Mouse (Mus musculus) lung, embryonic 15.5 days (tissue): ENCODE measurements around the gene Aoc3. TPM values are rescaled to one million over a fixed set of nuclear protein-coding genes. Genes with fewer than 3 reads are reported as not detected.
"Not testable (repeated sequence)": the region's sequence is repeated elsewhere in the genome, so short reads cannot be mapped to it uniquely, and the experiment has no call there.

Source experiments
- ATAC-seq: fragments of 200-750 bp; cut with Nextera tagmentation; 2 replicates; pipeline ENCODE4 v1.8.0; 2017; ENCODE audit warnings: moderate number of reproducible peaks, borderline replicate concordance; ENCODE audit not compliant: low FRiP score, low TSS enrichment; ENCODE audit errors: extremely low read depth
- H3K27ac ChIP-seq: fragments of 300-500 bp; sonication (generic); 2 replicates; pipeline ENCODE4 v1.5.1; 2015; ENCODE audit warnings: moderate library complexity, mild to moderate bottlenecking, inconsistent platforms
- H3K27me3 ChIP-seq: fragments of 300-500 bp; sonication (generic); 2 replicates; pipeline ENCODE4 v1.6.1; 2015; ENCODE audit warnings: inconsistent platforms
- H3K36me3 ChIP-seq: fragments of 300-500 bp; sonication (generic); 2 replicates; pipeline ENCODE4 v1.6.1; 2015; ENCODE audit warnings: inconsistent platforms
- H3K4me1 ChIP-seq: fragments of 300-500 bp; sonication (generic); 2 replicates; pipeline ENCODE4 v1.6.1; 2015; ENCODE audit warnings: inconsistent platforms
- H3K4me2 ChIP-seq: fragments of 300-500 bp; sonication (generic); 2 replicates; pipeline ENCODE4 v1.6.1; 2015; ENCODE audit warnings: inconsistent platforms, mild to moderate bottlenecking, moderate library complexity
- H3K4me3 ChIP-seq: fragments of 300-500 bp; sonication (generic); 2 replicates; pipeline ENCODE4 v1.5.1; 2015; ENCODE audit warnings: mild to moderate bottlenecking, inconsistent platforms
- H3K9ac ChIP-seq: fragments of 300-500 bp; sonication (generic); 2 replicates; pipeline ENCODE4 v1.6.1; 2015; ENCODE audit warnings: inconsistent platforms
- H3K9me3 ChIP-seq: fragments of 300-500 bp; sonication (generic); 2 replicates; pipeline ENCODE4 v1.6.1; 2016; ENCODE audit warnings: inconsistent platforms
- WGBS: fragments of 180-500 bp; shearing (Covaris S2); methylation state at CpG from one replicate; pipeline ENCODE4 v1.1.7; 2015; 5-methylcytosine and 5-hydroxymethylcytosine counted together
- polyA plus RNA-seq: library from polyadenylated mRNA; unstranded; fragments of >200 nt; fragmentation: Nextera tagmentation; extraction: Ambion mirVana; gene quantifications from 2 replicates; pipeline ENCODE4 v1.2.1, GENCODE M21; 2015

Gene Aoc3
- polyA plus RNA-seq, 1 experiment from 2014 or later, result 1.4 TPM

DNA sequence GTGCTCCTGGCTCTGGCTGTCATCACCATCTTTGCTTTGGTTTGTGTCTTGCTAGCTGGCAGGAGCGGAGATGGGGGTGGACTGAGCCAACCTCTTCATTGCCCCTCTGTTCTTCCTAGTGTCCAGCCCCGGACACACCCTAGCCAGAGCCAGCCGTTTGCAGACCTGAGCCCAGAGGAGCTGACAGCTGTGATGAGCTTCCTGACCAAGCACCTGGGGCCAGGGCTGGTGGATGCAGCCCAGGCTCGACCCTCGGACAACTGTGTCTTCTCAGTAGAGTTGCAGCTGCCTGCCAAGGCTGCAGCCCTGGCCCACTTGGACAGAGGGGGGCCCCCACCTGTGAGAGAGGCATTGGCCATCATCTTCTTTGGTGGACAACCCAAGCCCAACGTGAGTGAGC is 556 bp downstream of the Aoc3 start:
- WGBS, result 75% methylated on average over 6 of the region's 6 CpGs
- not testable (repeated sequence) for H3K9me3 ChIP-seq, H3K36me3 ChIP-seq, H3K27me3 ChIP-seq, H3K4me1 ChIP-seq, H3K27ac ChIP-seq, H3K4me3 ChIP-seq, H3K9ac ChIP-seq
- peak overlapping the region; percentile 13; the same call in 1 of the 2 replicates for H3K4me2 ChIP-seq
- 0 out of 2 replicates have a peak, but pooled peaks have one; percentile 20 for ATAC-seq

DNA sequence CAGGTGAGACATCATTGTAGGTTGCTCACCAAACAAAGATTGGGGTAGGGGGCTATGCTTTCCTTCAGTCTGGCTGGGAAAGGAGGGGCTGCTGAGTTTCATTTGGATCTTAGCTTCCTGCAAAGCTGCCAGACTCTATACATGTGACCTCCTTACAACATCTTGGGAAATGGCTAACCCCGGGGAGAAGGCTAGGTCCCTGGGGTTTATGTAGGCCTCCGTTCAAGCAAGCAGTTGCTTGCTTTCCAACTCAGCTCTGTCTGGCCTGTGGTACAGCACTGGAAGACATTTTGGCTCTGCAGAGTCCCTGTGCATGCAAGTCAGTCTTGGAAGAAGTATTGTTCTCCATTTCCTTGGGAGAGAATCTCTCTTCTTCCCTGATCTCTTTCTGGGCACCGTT is 2.1 kb downstream of the Aoc3 start:
- no peak for ATAC-seq
- Histone ChIP-seq H3K4me1 (peaks cover 2% of the 10 kb centered on the region), H3K4me3 (no peak overlapping the region), H3K9ac (no peak overlapping the region), H3K36me3 (no peaks in the 10 kb centered on the region), H3K4me2 (no peak overlapping the region), H3K27ac (no peak overlapping the region), H3K27me3 (no peaks in the 10 kb centered on the region), H3K9me3 (no peaks in the 10 kb centered on the region)
- 74% methylated on average over 3 of the region's 3 CpGs for WGBS

DNA sequence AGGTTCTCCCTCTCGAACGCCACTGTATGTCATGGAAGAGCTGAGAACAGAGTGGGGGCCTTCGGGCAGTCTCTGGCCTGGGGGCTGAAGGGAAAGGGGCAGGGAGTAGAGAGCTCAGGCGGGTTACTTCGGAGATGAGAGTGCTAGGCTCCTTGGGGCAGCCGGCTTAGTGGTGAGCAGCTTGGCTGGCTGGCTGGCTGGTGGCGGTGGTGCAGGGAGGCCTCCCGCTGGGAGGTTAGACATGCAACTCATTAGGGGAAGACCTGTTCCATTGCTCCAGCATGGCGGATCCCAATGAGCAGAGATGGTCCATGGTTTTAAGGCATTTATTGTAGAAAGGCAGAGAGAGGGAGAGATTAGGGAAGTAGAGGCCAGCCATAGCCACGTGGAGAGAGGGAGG is 3.6 kb downstream of the Aoc3 start:
- WGBS, result 46% methylated on average over 10 of the region's 10 CpGs
- no peak overlapping the region for H3K27ac ChIP-seq
- ATAC-seq, result no peak
- no peak overlapping the region for H3K9ac ChIP-seq
- no peak overlapping the region for H3K4me3 ChIP-seq
- 0 out of 2 replicates have a peak overlapping the region, but pooled peaks have one; percentile 4 for H3K4me2 ChIP-seq
- no peaks in the 10 kb centered on the region for H3K9me3 ChIP-seq
- H3K36me3 ChIP-seq, result no peaks in the 10 kb centered on the region
- H3K4me1 ChIP-seq, result peaks cover 6% of the 10 kb centered on the region
- H3K27me3 ChIP-seq, result no peaks in the 10 kb centered on the region

DNA sequence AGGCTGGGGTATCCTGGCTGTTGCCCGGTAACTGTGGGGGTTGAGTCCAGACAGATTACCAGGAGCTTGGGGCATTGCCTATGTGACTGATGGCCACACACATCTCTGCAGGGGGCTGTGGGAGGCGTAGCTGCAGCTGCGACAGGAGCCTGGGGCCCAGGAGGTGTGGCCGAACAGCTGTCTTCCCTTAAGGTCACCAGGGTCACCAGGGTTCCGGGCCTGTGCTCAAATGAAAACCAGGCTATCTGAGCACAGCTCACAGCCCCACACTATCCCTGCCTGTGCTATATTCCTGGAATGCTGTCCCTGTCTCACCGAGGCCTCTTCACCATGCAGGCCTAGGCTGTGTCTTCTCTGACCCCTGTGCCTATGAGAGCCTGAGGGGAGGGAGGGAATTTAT is 4.1 kb downstream of the Aoc3 start:
- 17% methylated on average over 6 of the region's 6 CpGs for WGBS
- no peaks in the 10 kb centered on the region for H3K36me3 ChIP-seq
- no peak overlapping the region for H3K27ac ChIP-seq
- H3K9me3 ChIP-seq, result no peaks in the 10 kb centered on the region
- H3K4me1 ChIP-seq, result peaks cover 6% of the 10 kb centered on the region
- no peak for ATAC-seq
- H3K27me3 ChIP-seq, result no peaks in the 10 kb centered on the region
- no peak overlapping the region for H3K4me3 ChIP-seq
- no peak overlapping the region for H3K9ac ChIP-seq
- H3K4me2 ChIP-seq, result no peak overlapping the region

DNA sequence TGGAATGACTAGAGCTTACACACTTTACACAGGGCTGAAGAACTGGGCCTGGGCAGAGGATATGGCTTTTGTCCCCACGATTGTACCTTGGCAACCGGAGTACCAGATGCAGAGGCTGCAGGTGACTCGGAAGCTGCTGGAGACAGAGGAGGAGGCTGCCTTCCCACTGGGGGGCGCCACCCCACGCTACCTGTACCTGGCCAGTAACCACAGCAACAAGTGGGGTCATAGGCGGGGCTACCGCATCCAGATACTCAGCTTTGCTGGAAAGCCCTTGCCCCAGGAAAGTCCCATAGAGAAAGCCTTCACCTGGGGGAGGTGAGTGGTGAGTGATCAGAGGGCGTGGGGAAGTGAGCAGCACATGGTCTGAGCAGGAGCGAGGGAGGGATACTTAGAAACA is 5.3 kb downstream of the Aoc3 start:
- H3K4me3 ChIP-seq, result no peak overlapping the region
- no peaks in the 10 kb centered on the region for H3K9me3 ChIP-seq
- H3K27me3 ChIP-seq, result no peaks in the 10 kb centered on the region
- H3K9ac ChIP-seq, result no peak overlapping the region
- H3K4me2 ChIP-seq, result no peak overlapping the region
- H3K27ac ChIP-seq, result no peak overlapping the region
- ATAC-seq, result no peak
- peaks cover 6% of the 10 kb centered on the region for H3K4me1 ChIP-seq
- 73% methylated on average over 9 of the region's 9 CpGs for WGBS
- no peaks in the 10 kb centered on the region for H3K36me3 ChIP-seq

DNA sequence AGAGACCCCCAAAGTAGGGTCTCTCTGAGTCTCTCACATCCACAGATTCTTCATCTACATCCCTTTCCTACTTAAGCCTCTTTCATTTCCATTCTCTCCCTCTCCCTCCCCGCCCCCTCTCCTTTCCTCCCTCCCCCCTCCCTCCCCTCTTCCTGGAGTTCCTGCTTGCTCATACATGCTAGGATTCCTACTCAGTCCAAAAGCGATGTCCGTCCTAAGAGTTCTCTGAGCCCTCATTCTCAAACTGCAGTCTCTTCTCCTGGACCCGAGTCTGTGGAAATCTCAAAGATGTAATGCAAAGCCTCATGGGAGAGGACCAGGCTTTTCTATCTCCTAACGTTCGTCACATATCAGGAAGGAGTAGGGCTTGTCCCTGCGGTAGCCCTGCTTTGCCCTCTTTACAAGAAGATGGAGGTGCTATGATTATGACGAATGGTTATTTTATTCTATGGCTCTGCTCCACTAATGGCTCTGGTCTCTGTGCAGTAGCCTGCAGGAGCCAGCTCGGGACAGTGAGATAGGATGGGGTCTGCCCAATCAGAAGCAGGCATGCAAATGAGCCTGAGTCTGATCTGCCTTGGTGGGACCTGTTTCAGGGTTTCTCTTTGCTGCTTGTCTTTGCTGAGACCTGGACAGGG is 7.8 kb downstream of the Aoc3 start:
- Histone ChIP-seq H3K27ac (peak overlapping the region; percentile 7; the same call in 1 of the 2 replicates), H3K9ac (no peak overlapping the region)
- 3% methylated on average over 9 of the region's 9 CpGs for WGBS

DNA sequence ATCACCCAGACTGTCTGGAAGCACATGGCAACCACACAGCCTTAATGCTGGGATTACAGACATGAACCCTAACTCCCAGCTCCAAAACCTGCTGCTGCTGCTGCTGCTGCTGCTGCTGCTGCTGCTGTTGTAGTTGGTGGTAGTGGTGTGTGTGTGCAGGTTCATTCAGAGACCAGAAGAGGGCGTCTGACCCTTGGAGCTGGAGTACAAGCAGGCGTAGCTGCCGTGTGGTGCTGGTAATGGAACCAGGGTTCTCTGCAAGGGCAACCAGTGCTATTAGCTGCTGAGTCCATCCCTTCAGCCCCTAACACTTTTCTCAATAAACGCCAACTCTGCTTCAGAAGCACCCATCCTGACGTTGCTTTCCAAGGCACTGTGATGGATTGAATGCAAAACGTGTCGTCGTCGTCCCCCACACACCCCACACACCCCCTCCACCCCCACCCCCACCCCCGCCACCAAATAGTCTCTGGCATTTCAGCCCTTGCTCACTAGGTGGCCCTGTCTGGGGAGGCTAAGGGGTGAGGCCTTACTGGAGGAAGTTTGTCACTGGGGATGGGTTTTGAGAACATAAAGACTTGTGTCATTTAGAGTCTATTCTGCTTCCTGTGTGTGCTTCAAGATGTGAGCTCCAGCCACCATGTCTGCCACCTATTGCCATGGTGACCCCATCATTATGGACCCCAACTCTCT is 16.8 kb downstream of the Aoc3 start:
- no peak overlapping the region for H3K4me3 ChIP-seq
- no peaks in the 10 kb centered on the region for H3K4me1 ChIP-seq
- H3K4me2 ChIP-seq, result no peak overlapping the region
- H3K9ac ChIP-seq, result no peak overlapping the region
- H3K27me3 ChIP-seq, result no peaks in the 10 kb centered on the region
- no peak overlapping the region for H3K27ac ChIP-seq
- ATAC-seq, result no peak
- H3K36me3 ChIP-seq, result no peaks in the 10 kb centered on the region
- 66% methylated on average over 10 of the region's 10 CpGs for whole genome bisulfite sequencing
- H3K9me3 ChIP-seq, result no peaks in the 10 kb centered on the region

More for the DNA sequence above, 7.8 kb downstream of the Aoc3 start:
- no peaks in the 10 kb centered on the region for H3K36me3 ChIP-seq
- H3K9me3 ChIP-seq, result no peaks in the 10 kb centered on the region
- peak overlapping the region; percentile 56 for H3K4me2 ChIP-seq
- no peaks in the 10 kb centered on the region for H3K27me3 ChIP-seq
- peak overlapping the region; percentile 19 for H3K4me3 ChIP-seq
- H3K4me1 ChIP-seq, result peaks cover 6% of the 10 kb centered on the region
- peak; percentile 84; the same call in 1 of the 2 replicates for ATAC-seq

DNA sequence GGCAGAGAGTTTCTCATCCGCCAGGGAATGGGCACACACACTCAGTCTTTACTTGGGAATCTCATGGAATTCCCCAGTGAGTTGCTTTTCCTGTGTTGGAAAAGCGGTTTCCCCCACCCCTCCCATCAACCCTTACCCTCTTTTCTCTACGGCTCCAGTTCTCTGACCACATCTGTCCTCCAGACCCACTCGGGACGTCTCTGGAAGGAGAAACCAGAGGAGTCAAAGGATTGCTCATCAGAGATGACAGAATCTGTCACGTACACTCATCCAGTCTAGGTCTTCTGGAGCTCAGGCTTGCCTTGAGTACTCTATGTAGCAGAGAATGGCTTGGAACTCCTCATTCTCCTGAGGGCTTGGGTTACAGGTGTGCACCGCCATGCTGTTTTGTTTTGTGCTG is 18.4 kb downstream of the Aoc3 start:
- H3K9me3 ChIP-seq, result no peaks in the 10 kb centered on the region
- no peak overlapping the region for H3K27ac ChIP-seq
- H3K4me1 ChIP-seq, result no peaks in the 10 kb centered on the region
- H3K36me3 ChIP-seq, result no peaks in the 10 kb centered on the region
- no peak; the same call in 1 of the 2 replicates for ATAC-seq
- WGBS, result 57% methylated on average over 7 of the region's 7 CpGs
- no peak overlapping the region for H3K4me2 ChIP-seq
- H3K4me3 ChIP-seq, result no peak overlapping the region
- no peak overlapping the region for H3K9ac ChIP-seq
- no peaks in the 10 kb centered on the region for H3K27me3 ChIP-seq

DNA sequence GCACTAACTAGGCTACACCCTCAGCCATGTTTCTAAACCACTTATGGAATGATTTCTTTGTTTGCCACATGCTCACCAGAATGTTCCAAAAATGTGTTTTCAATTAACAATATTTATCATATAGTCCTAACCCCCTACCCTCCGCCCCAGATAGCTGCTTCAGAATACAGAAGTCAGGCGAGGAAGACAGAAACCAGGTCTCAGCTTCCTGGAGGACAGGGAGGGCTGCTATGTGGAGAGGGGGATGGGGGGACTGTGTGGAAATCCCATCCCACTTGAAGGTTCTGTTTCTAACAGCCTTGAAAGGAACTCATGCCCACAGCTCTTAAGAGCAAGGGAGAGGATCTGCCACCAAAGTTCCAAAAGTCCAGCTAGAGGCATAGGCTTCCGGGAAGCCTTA is 18.8 kb downstream of the Aoc3 start:
- H3K27me3 ChIP-seq, result no peaks in the 10 kb centered on the region
- 78% methylated on average over 3 of the region's 3 CpGs for WGBS

DNA sequence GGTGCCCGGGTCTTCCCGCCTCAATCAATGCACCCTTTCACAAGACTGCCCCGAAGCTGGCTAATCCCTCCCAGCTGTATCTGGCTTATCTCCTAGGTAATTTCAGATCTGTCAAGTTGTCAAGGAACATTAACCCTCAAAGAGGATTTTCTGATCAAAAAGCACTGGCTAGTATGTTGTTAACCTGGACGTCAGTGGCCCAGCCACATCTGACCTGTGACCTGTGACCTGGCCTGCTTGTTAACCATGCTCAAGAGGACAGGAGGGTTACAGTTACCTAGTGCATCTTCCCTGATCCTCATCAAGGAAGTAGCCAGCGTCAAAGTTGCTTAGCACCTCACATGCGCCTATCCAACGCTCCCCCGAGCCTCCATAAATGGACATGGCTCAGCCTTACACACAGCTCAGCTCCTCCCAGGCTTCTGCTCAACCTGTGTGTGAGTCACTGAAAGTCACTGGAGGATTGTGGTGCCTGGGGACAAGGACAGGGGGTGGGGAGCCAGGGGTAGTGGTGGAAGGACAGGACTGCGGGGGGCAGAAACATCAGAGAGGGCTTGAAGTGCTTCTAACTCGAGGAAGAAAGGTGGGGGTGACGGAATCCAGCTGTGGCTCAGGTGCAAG is 20.8 kb downstream of the Aoc3 start:
- H3K4me3 ChIP-seq, result no peak overlapping the region
- H3K9me3 ChIP-seq, result no peaks in the 10 kb centered on the region
- ATAC-seq, result no peak
- H3K4me1 ChIP-seq, result no peaks in the 10 kb centered on the region
- H3K27me3 ChIP-seq, result no peaks in the 10 kb centered on the region
- H3K27ac ChIP-seq, result no peak overlapping the region
- no peaks in the 10 kb centered on the region for H3K36me3 ChIP-seq
- H3K4me2 ChIP-seq, result no peak overlapping the region
- 45% methylated on average over 11 of the region's 11 CpGs for WGBS
- H3K9ac ChIP-seq, result no peak overlapping the region

More for the DNA sequence above, 18.8 kb downstream of the Aoc3 start:
- Histone ChIP-seq H3K9me3 (no peaks in the 10 kb centered on the region), H3K9ac (no peak overlapping the region), H3K4me3 (no peak overlapping the region), H3K4me1 (no peaks in the 10 kb centered on the region), H3K36me3 (no peaks in the 10 kb centered on the region), H3K4me2 (no peak overlapping the region), H3K27ac (no peak overlapping the region)
- ATAC-seq, result no peak

DNA sequence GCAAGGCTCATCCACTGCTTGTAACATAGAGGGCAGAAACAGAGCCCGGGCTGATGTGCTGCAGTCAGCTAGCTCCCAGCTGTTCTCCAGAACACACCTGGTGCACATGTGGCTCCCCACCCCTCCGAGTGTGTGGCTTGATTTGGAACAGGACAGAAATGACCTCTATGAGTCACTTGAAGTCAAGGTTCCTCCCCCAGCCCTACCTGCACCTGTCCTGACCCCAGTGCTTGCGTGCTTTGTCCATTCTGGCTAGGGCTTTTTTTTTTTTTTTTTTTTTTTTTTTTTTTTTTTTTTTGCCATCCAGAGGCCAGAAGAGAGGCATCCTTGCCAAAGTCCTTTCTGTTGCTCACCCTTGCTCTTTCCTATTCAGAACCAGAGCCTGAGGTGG is 21.3 kb downstream of the Aoc3 start:
- H3K4me1 ChIP-seq, result no peaks in the 10 kb centered on the region
- no peaks in the 10 kb centered on the region for H3K27me3 ChIP-seq
- no peak overlapping the region for H3K27ac ChIP-seq
- no peak for ATAC-seq
- H3K9ac ChIP-seq, result no peak overlapping the region
- no peaks in the 10 kb centered on the region for H3K36me3 ChIP-seq
- no peaks in the 10 kb centered on the region for H3K9me3 ChIP-seq
- 63% methylated on average over 3 of the region's 3 CpGs for WGBS
- H3K4me3 ChIP-seq, result no peak overlapping the region
- H3K4me2 ChIP-seq, result no peak overlapping the region

DNA sequence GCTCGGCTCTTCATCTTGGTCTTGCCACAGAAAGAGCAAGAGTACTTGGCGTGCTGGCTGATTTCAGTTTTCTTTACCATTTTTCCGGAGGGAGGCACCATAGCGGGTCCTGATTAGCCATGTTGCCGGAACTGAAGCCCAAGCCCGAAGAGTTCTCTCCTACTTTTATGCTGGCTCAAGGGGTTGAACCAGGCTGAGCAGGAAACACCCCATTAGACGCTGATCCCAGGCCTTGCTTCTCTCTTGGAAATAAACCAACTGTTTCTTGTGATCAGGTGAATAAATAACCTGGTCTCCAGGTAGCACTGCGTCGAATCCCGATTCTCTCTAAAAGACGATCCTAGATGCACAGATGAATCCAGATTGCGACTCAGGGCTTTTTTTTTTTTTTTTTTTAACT is 23.0 kb downstream of the Aoc3 start:
- no peak for ATAC-seq
- H3K4me2 ChIP-seq, result no peak overlapping the region
- H3K27ac ChIP-seq, result no peak overlapping the region
- no peaks in the 10 kb centered on the region for H3K4me1 ChIP-seq
- no peaks in the 10 kb centered on the region for H3K27me3 ChIP-seq
- H3K9ac ChIP-seq, result no peak overlapping the region
- H3K36me3 ChIP-seq, result no peaks in the 10 kb centered on the region
- H3K9me3 ChIP-seq, result no peaks in the 10 kb centered on the region
- H3K4me3 ChIP-seq, result no peak overlapping the region
- 84% methylated on average over 12 of the region's 12 CpGs for WGBS
